Mouse (Mus musculus): ENCODE data around the gene Adamts9.

- TF ChIP-seq POLR2A (IDR thresholded peaks at IDR 0.05; ENCODE audit: borderline replicate concordance, insufficient read depth, low read length) (no peak), CTCF (IDR thresholded peaks at IDR 0.05; ENCODE audit: borderline replicate concordance, insufficient read depth, low read depth, low read length) (no peak)
Measured at GRCm38 (mm10) chr6:92924536-92924935, 18.8 kb downstream of the Adamts9 start.

Data from cerebellum, adult 2 months (tissue).